Mouse (Mus musculus): ENCODE results near the gene Mip.
A peak's percentile ranks its signal among the peaks of the same experiment; 100 is the strongest.
"Not testable (repeated sequence)": the region's sequence is repeated elsewhere in the genome, so short reads cannot be mapped to it uniquely, and the experiment has no call there.

The Mip gene

GRCm38 (mm10) chr10:128225538-128225937 lies at the start of gene Mip:
TSS of gene Mip (plus strand) at chr10:128225838.
- no peak for DNase-seq (ENCODE audit: low read depth, low spot score)

DNA sequence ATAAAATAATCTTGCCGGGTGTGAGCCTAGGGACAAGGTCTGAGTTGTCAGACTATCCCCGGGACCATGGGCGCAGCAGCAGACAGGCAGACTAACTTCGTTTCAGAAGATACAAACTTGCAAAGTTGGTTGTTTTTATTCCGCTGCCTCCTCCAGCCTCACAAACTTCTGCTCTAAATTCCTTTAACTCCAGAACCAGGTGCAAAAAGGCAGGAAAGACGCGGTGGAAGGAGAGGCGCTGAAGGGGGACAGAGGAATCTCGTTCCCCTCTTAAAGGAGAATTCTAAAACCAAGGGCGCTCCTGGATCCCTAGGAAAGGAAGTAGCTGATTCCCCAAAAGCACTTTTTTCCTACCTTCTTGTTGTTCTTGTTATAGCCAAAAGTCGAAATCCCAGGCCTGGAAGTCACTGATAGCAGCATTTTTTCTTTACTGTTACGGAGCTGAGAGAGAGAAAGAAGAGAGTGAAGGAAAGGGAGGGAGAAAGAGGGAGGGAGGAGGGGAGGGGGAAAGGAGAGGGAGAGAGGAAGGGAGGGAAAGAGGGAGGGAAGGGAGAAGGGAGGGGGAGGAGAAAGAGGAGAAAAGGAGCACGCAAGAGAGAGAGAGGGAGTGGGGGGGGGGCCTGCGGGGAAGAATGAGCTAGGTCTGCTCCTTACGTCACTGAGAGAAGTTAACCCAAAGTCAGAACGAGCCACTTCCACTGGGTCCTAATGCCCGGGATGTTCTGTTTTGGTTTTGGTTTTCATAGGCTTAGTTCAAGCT lies 49.5 kb upstream of the Mip start:
- DNase-seq (ENCODE audit: low read depth, low spot score) = peak; percentile 88

- no peak for DNase-seq (ENCODE audit: low read depth, low spot score)
Observed at GRCm38 (mm10) chr10:128177316-128177715, 48.3 kb upstream of the Mip start.

GRCm38 (mm10) chr10:128179989-128180388 lies 45.6 kb upstream of the Mip start, which contains the start of gene Rbms2:
TSS of gene Rbms2 (minus strand) at chr10:128180297.
- peak; percentile 33 for DNase-seq (ENCODE audit: low read depth, low spot score)

DNA sequence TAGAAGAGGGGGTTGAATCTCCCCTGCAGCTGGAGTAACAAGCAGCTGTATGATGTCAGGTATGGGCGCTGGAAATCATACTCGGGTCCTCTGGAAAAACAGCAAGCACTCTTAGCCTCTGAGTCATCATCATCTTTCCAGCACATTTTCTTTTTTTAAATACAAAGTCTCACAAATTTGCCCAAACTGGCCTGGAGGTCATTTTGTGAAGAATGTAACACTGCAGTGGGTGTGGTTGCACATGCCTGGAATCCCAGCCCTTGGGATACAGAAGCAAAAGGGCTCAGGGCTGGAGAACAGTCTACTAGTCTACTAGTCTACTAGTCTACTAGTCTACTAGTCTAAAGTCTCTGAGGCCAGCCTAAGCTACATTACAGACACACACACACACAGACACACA lies 41.3 kb upstream of the Mip start:
- DNase-seq (ENCODE audit: low read depth, low spot score) = peak; percentile 58

DNA sequence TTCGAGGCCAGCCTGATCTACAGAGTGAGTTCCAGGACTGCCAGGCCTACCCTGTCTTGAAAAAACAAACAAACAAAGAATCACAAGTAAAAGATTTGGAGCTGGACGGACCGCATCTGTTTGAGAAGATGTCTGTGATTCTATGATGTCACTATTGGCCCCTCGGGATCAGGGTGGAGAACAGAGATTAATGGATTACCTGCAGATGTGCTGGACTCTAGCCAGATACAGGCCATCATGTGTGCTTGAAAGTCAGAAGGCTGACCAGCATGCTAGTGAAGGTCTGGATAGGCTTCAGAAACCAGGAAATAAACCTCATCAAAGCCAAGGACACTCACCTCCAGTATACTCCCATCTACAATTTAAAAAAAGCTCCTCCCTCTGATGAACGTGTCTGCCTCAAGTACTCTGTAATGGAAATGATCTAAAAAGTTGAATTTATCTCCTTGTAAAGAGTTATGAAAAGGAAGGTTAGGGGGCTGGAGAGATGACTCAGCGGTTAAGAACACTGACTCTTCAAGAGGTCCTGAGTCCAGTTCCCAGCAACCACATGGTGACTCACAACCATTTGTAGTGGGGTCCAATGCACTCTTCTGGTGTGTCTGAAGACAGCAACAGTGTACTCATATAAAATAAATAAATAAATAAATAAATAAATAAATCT lies 40.2 kb upstream of the Mip start:
- peak; percentile 31 for DNase-seq (ENCODE audit: low read depth, low spot score)

DNA sequence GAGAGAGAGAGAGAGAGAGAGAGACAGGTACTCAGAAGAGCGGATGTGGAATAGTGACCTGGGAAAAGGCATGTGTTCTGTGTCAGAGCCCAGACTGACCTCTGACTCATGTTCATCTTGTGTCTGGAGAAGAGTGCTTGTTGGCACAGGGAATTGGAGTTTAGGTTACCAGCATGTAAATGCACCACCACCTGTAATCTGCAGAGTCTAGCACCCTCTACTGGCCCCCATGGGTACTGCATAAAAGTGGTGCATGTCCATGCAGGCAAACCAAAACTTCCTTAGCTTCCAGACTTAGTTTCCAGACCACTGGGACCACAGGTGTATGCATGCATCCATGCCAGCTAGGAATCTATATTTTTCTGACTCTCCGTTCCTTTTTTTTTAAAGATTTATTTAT lies 39.7 kb upstream of the Mip start:
- DNase-seq (ENCODE audit: low read depth, low spot score) = peak; percentile 95

- peak; percentile 98 for DNase-seq (ENCODE audit: low read depth, low spot score)
Observed at GRCm38 (mm10) chr10:128187181-128187605, 38.4 kb upstream of the Mip start.

DNA sequence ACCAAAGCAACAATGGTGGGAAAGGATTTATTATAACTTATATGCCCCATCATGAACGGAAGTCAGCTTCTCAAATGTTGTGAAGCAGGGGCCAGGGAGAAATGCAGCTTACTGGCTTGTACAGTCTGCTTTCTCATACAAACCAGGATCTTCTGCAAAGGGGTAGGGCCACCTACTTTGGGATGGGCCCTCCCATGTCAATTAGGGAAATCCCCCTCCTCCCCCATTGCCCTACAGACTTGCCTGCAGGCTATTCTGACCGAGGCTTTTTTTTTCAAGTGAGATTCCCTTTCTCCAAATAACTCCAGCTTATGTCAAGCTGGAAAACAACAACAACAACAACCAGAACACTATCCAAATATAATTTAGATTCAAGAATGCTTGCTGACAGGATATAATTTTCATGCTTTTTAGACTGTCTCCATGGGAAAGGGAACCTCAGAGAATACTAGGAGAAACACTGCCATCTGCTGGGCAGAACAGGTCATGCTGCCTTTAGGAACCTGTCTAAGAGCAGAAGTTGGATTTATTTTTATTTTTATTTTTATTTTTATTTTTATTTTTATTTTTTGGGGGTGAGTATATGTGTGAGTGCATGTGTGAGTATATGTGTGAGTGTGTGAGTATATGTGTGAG lies 37.3 kb upstream of the Mip start:
- DNase-seq (ENCODE audit: low read depth, low spot score) = peak; percentile 92

GRCm38 (mm10) chr10:128191472-128191871 lies 34.2 kb upstream of the Mip start:
- no peak for DNase-seq (ENCODE audit: low read depth, low spot score)

GRCm38 (mm10) chr10:128192030-128192766 lies 33.4 kb upstream of the Mip start:
- DNase-seq (ENCODE audit: low read depth, low spot score) = not testable (repeated sequence)

DNA sequence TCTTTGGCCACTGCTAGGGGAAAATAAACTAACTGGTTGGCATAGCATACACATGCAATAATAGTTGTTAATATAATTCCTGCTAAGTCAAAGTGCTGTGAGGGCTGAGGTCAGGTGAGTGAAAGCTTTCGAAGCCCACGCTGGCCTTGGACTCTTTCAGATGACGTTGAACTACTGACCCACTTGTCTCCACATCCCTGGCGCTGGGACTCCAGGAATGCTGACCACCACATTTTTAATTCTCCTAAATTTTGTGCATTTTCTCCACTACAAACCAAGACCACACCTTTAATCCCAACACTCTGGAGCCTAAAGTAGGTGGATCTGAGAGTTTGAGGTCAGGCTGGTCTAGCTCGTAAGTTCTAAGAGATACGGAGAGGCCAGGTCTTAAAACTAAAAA lies 32.5 kb upstream of the Mip start:
- DNase-seq (ENCODE audit: low read depth, low spot score) = no peak

- DNase-seq (ENCODE audit: low read depth, low spot score) = peak; percentile 98
Observed at GRCm38 (mm10) chr10:128194024-128194550, 31.6 kb upstream of the Mip start, which contains the start of gene Gls2. TSS of gene Gls2 (plus strand) at chr10:128194457.

DNA sequence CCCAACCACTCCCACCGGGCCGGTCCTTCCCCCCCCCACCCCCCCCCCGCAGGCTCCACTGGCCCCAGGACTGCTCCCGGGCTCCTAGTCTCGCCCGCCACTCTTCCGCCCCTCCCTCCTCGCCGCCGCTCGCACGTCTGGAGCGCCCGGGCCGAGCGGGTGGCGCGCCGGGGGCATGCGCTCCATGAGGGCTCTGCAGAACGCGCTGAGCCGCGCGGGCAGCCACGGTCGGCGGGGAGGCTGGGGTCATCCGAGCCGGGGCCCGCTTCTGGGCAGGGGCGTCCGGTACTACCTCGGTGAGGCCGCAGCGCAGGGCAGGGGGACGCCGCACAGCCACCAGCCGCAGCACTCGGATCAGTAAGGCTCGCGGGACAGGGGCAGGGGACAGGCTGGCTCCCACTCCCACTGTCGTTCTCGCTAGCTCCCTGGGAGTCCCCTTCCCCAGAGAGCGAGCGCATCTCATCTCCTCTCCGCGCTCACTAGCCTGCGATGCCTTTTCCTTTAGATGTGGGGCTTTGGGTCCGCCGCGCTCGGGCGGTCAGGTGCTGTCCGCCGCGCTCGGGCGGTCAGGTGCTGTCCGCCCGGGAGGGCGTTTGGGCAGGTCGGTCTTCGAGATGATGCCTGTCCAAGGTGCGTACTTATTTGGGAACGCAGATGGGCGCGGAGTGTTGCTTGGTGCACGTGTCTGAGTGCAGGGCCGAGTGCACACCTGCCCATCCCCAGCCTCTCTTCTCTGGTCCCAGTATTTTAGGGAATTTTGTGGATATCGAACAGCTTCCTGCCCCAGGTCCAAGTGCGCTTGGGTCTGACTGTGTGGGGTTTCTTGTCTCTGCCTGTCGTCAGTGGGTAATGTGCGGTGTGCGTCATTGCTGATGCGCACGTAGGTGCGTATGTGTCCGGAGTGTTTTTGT lies 30.8 kb upstream of the Mip start:
- DNase-seq (ENCODE audit: low read depth, low spot score) = peak; percentile 81

- DNase-seq (ENCODE audit: low read depth, low spot score) = no peak
Observed at GRCm38 (mm10) chr10:128201856-128202255, 23.8 kb upstream of the Mip start.

DNA sequence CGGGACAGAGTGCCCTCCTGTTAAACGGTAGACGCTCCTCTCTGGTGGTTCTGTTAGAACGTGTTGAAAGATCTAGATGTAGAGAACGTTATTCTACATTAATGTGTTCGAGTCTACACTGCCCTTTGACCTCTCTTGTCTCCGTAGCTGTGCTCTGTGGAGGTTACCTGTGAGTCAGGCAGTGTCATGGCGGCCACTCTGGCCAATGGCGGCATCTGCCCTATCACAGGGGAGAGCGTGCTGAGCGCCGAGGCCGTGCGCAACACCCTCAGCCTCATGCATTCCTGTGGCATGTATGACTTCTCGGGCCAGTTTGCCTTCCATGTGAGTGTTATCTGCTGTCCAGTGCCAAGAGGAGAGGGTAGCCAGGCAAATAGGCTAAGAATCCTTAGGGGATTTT lies 20.7 kb upstream of the Mip start:
- peak; percentile 62 for DNase-seq (ENCODE audit: low read depth, low spot score)

- DNase-seq (ENCODE audit: low read depth, low spot score) = no peak
Observed at GRCm38 (mm10) chr10:128208326-128208725, 17.3 kb upstream of the Mip start.

- no peak for DNase-seq (ENCODE audit: low read depth, low spot score)
Observed at GRCm38 (mm10) chr10:128209311-128210009, 16.2 kb upstream of the Mip start.

DNA sequence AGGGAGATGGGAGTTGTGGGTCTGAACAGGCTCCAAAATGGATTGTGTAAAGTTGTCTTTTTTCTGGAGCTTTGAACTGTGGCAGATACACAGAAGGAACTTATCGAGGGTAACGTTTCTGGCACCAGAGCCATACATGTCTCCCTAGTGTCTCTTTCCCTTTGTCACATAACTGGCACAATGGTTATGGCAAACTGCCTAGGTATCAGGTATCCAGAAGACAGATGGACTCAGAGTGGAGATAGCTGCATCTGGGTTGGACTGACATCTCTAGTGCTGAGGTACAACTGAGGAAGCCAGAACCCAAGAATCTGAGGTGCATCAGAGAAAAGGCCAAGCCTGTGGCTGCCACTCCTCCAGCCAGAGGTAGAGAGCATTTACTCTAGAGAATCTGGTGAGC lies 15.5 kb upstream of the Mip start:
- no peak for DNase-seq (ENCODE audit: low read depth, low spot score)

DNA sequence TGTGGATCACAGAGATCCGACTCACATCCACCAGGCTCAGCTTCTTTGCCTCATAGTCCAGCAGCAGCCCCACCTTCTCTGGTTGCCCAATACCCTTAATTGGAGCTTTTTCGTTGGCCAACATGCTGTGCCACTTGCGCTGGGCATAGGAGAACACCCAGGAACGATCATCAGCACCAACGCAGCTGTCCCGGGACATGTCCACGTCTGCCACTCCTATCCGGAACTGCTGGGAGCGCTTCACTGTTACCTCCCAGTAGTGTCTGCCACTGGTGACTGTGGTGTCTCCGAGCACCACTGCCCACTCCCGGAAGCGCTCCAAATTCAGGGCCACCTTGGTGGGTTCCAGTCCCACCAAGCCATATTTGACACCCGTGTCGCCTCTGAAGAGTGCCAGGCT lies 14.7 kb upstream of the Mip start:
- peak; percentile 28 for DNase-seq (ENCODE audit: low read depth, low spot score)
